Mouse (Mus musculus): Measurements from ENCODE around the gene Tlr9.

Gene Tlr9

DNA sequence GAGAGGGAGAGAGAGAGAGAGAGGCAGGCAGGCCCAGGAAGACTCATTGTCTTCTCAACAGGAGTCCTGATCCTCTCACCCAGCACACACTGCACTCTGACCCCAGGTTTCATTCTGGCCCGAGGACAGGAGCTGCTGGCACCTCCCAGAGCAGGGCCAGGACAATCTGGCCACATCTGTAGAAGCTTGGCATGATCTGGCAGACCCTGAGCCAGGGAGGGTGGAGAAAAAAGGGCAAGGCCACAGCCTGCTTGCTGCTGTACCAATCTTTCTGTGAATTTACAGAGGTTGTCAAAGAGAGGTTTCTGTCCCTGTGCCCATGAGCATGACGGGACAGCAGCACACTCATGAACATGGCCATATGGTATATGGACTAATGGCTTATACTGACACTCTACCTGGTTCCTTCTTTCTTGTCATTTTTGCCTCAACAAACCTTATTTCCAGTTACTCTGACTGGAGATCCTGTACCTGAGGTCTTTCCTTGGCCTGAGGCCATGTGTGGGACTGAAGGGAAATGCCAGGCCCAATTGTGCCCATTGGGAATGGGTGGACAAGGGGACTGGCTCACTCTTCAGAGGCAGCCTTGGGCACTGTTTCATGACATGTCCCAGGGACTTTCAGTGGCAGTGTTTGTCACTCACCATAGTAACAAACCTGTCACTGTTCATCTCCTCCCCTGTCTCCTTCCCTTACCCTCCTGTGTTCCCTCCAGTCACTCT, 44.7 kb downstream of the Tlr9 start:
- no peak for DNase-seq (ENCODE audit: low read depth, low spot score)

- no peak for DNase-seq (ENCODE audit: low read depth, low spot score)
Measured at GRCm38 (mm10) chr9:106268421-106268820, 46.0 kb downstream of the Tlr9 start.

DNA sequence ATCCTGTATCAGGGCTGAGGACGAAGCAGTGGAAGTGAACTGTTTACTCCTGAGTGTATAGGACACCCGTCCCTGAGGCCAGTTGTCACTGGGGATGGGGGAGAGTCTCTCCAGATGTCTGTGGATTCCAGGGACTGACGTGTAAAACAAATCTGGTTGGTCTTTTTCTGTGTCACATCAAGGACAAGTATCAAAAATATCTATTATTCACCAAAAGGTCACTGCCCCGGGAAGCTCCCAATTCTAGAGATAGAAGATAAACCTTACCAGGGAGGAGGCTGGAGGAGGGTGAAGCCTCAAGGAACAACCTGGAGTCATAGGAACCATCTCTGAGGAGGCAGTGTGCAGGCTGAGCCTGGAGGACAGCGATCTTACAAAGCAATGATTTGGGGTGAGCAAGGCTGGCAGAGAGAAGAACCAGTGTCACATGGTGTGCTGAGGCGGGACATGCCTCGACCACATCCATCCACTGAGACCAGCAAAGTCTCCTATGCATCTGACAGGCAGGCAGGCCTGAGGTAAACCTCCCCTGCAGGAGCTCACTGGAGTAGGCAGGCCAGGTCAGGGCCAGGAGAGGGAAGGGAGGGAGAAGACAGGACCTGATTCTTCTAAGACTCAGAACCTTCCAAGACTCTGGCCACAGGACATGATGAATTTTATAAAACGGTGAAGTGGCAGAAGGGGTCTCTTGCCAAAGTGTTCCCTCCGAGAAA, 46.8 kb downstream of the Tlr9 start:
- no peak for DNase-seq (ENCODE audit: low read depth, low spot score)

GRCm38 (mm10) chr9:106269879-106270278, 47.5 kb downstream of the Tlr9 start:
- DNase-seq (ENCODE audit: low read depth, low spot score): no peak

GRCm38 (mm10) chr9:106270656-106271055, 48.3 kb downstream of the Tlr9 start:
- no peak for DNase-seq (ENCODE audit: low read depth, low spot score)

DNA sequence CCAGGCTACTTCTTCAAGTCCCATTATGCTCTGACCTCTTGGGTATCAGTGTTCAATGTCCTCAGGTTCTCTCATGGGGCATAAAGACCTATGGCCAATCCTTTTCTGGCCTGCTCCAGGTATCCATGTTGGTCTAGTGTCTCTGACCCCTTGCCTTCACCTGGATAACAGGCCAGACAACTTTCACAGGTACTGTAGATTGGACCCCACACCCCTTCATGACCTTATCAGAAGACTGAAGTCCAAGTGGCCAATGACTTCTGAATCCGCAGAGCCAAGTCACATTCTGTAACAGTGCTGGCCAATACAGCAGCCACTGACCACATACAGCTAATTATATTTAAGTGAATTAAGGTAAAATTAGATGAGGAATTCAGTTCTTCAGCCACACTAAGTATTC, 49.9 kb downstream of the Tlr9 start:
- DNase-seq (ENCODE audit: low read depth, low spot score): no peak

GRCm38 (mm10) chr9:106273276-106273675, 50.9 kb downstream of the Tlr9 start:
- DNase-seq (ENCODE audit: low read depth, low spot score): no peak

DNA sequence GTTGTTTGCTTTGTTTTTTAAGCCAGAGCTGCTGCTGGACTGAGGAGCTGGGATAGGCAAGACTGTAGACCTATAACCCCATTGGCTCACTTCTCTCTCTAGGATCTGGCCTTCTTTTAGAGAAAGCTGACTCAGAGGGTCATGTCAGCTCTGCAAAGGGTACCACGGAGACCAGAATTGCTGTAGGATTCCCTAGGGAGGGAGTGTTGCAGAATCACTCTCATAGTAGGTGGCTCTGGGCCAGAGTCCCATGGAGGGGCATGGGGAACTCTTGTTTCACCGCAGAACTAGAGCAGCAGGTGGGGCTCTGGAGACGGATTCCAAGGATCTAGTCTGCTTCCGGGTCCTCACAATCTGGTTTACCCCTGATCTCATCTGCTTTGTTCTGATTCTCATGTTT, 51.4 kb downstream of the Tlr9 start:
- DNase-seq (ENCODE audit: low read depth, low spot score): no peak

- no peak for DNase-seq (ENCODE audit: low read depth, low spot score)
Measured at GRCm38 (mm10) chr9:106274652-106275180, 52.3 kb downstream of the Tlr9 start.

GRCm38 (mm10) chr9:106275806-106276205, 53.4 kb downstream of the Tlr9 start:
- no peak for DNase-seq (ENCODE audit: low read depth, low spot score)

Measured in brain, embryonic 18.5 days (tissue).